Mouse (Mus musculus): ENCODE measurements around the gene Zfand3.

GRCm38 (mm10) chr17:30205062-30205825 lies 200.7 kb downstream of the Zfand3 start:
- TF ChIP-seq POLR2A (IDR thresholded peaks at IDR 0.05; ENCODE audit: low read depth, low read length) (no peak), CTCF (IDR thresholded peaks at IDR 0.05; ENCODE audit: borderline replicate concordance, insufficient read depth, low read length) (no peak)
